Mouse (Mus musculus): ENCODE results near the gene Rtl10. TPM values are rescaled to one million over a fixed set of nuclear protein-coding genes. Genes with fewer than 3 reads are reported as not detected.
A peak's percentile ranks its signal among the peaks of the same experiment; 100 is the strongest.

The Rtl10 gene
- polyA plus RNA-seq, 1 experiment from 2014 or later: 1.1 TPM

GRCm38 (mm10) chr16:18482431-18482830 lies 16.3 kb upstream of the Rtl10 start:
- no peak for ATAC-seq (ENCODE audit: insufficient number of reproducible peaks, low FRiP score)
- Histone ChIP-seq H3K36me3 (peaks cover 7% of the 10 kb centered on the region; the same call in 1 of the 2 replicates), H3K27ac (ENCODE audit: poor library complexity, severe bottlenecking) (no peak overlapping the region), H3K9ac (no peak overlapping the region), H3K9me3 (replicated peaks) (no peaks in the 10 kb centered on the region), H3K4me2 (no peak overlapping the region), H3K4me1 (replicated peaks) (peaks cover 9% of the 10 kb centered on the region), H3K4me3 (no peak overlapping the region), H3K27me3 (replicated peaks) (no peaks in the 10 kb centered on the region)
- WGBS: 86% methylated on average over 3 of the region's 3 CpGs

GRCm38 (mm10) chr16:18483839-18484238 lies 14.9 kb upstream of the Rtl10 start:
- Histone ChIP-seq H3K4me2 (no peak overlapping the region), H3K4me3 (no peak overlapping the region), H3K27ac (ENCODE audit: poor library complexity, severe bottlenecking) (no peak overlapping the region), H3K9ac (no peak overlapping the region), H3K27me3 (replicated peaks) (no peaks in the 10 kb centered on the region), H3K4me1 (replicated peaks) (peaks cover 9% of the 10 kb centered on the region), H3K36me3 (no peaks in the 10 kb centered on the region), H3K9me3 (replicated peaks) (no peaks in the 10 kb centered on the region)
- no peak for ATAC-seq (ENCODE audit: insufficient number of reproducible peaks, low FRiP score)
- 68% methylated on average over 5 of the region's 5 CpGs for whole genome bisulfite sequencing

- 27% methylated on average over 4 of the region's 4 CpGs for WGBS
- H3K36me3 ChIP-seq: no peaks in the 10 kb centered on the region
Observed at GRCm38 (mm10) chr16:18484386-18484785, 14.3 kb upstream of the Rtl10 start.

GRCm38 (mm10) chr16:18484794-18485435 lies 13.8 kb upstream of the Rtl10 start:
- WGBS: 63% methylated on average over 5 of the region's 5 CpGs
- H3K4me1 ChIP-seq (replicated peaks): peaks cover 9% of the 10 kb centered on the region

More at GRCm38 (mm10) chr16:18484386-18484785, 14.3 kb upstream of the Rtl10 start:
- H3K9me3 ChIP-seq (replicated peaks): no peaks in the 10 kb centered on the region
- no peak overlapping the region for H3K4me2 ChIP-seq
- H3K9ac ChIP-seq: peak overlapping the region; percentile 50; the same call in 1 of the 2 replicates
- H3K27me3 ChIP-seq (replicated peaks): no peaks in the 10 kb centered on the region
- H3K27ac ChIP-seq (ENCODE audit: poor library complexity, severe bottlenecking): no peak overlapping the region
- peaks cover 9% of the 10 kb centered on the region for H3K4me1 ChIP-seq (replicated peaks)
- H3K4me3 ChIP-seq: no peak overlapping the region
- no peak for ATAC-seq (ENCODE audit: insufficient number of reproducible peaks, low FRiP score)

GRCm38 (mm10) chr16:18486126-18486525 lies 12.6 kb upstream of the Rtl10 start:
- Histone ChIP-seq H3K27ac (ENCODE audit: poor library complexity, severe bottlenecking) (no peak overlapping the region), H3K27me3 (replicated peaks) (no peaks in the 10 kb centered on the region), H3K4me2 (no peak overlapping the region), H3K4me3 (no peak overlapping the region), H3K9me3 (replicated peaks) (no peaks in the 10 kb centered on the region), H3K4me1 (replicated peaks) (peaks cover 9% of the 10 kb centered on the region), H3K36me3 (no peaks in the 10 kb centered on the region), H3K9ac (no peak overlapping the region)
- no peak for ATAC-seq (ENCODE audit: insufficient number of reproducible peaks, low FRiP score)
- WGBS: 98% methylated on average over 2 of the region's 2 CpGs

More at GRCm38 (mm10) chr16:18484794-18485435, 13.8 kb upstream of the Rtl10 start:
- no peaks in the 10 kb centered on the region for H3K9me3 ChIP-seq (replicated peaks)
- peak overlapping the region; percentile 50; the same call in 1 of the 2 replicates for H3K9ac ChIP-seq
- H3K36me3 ChIP-seq: no peaks in the 10 kb centered on the region
- H3K27ac ChIP-seq (ENCODE audit: poor library complexity, severe bottlenecking): no peak overlapping the region
- H3K4me2 ChIP-seq: no peak overlapping the region
- no peak overlapping the region for H3K4me3 ChIP-seq
- ATAC-seq (ENCODE audit: insufficient number of reproducible peaks, low FRiP score): no peak
- no peaks in the 10 kb centered on the region for H3K27me3 ChIP-seq (replicated peaks)

GRCm38 (mm10) chr16:18490281-18490680 lies 8.4 kb upstream of the Rtl10 start:
- ATAC-seq (ENCODE audit: insufficient number of reproducible peaks, low FRiP score): no peak
- whole genome bisulfite sequencing: 90% methylated on average over 3 of the region's 3 CpGs
- Histone ChIP-seq H3K27me3 (replicated peaks) (no peaks in the 10 kb centered on the region), H3K36me3 (no peaks in the 10 kb centered on the region), H3K9ac (no peak overlapping the region), H3K9me3 (replicated peaks) (0 out of 2 replicates have a peak, but pooled peaks cover 4% of the 10 kb centered on the region), H3K4me3 (no peak overlapping the region), H3K4me1 (replicated peaks) (no peaks in the 10 kb centered on the region), H3K4me2 (no peak overlapping the region), H3K27ac (ENCODE audit: poor library complexity, severe bottlenecking) (no peak overlapping the region)

GRCm38 (mm10) chr16:18490894-18491293 lies 7.8 kb upstream of the Rtl10 start:
- 56% methylated on average over 1 of the region's 1 CpGs for WGBS
- no peak overlapping the region for H3K9ac ChIP-seq
- no peaks in the 10 kb centered on the region for H3K36me3 ChIP-seq
- no peak overlapping the region for H3K4me2 ChIP-seq
- 0 out of 2 replicates have a peak, but pooled peaks cover 4% of the 10 kb centered on the region for H3K9me3 ChIP-seq (replicated peaks)
- H3K4me1 ChIP-seq (replicated peaks): no peaks in the 10 kb centered on the region
- H3K4me3 ChIP-seq: no peak overlapping the region
- no peak for ATAC-seq (ENCODE audit: insufficient number of reproducible peaks, low FRiP score)
- H3K27me3 ChIP-seq (replicated peaks): no peaks in the 10 kb centered on the region
- no peak overlapping the region for H3K27ac ChIP-seq (ENCODE audit: poor library complexity, severe bottlenecking)

- peak overlapping the region; percentile 95 for H3K4me2 ChIP-seq
- peak; percentile 62 for ATAC-seq (ENCODE audit: insufficient number of reproducible peaks, low FRiP score)
- no peaks in the 10 kb centered on the region for H3K27me3 ChIP-seq (replicated peaks)
- H3K9me3 ChIP-seq (replicated peaks): 0 out of 2 replicates have a peak, but pooled peaks cover 4% of the 10 kb centered on the region
- peak overlapping the region; percentile 81 for H3K9ac ChIP-seq
- 13% methylated on average over 6 of the region's 6 CpGs for WGBS
- H3K36me3 ChIP-seq: peaks cover 15% of the 10 kb centered on the region
- H3K4me1 ChIP-seq (replicated peaks): peaks cover 18% of the 10 kb centered on the region
- peak overlapping the region; percentile 69 for H3K4me3 ChIP-seq
- H3K27ac ChIP-seq (ENCODE audit: poor library complexity, severe bottlenecking): peak overlapping the region; percentile 85
Observed at GRCm38 (mm10) chr16:18497865-18498515, 711 bp upstream of the Rtl10 start.

- H3K9ac ChIP-seq: peak overlapping the region; percentile 81
- peak overlapping the region; percentile 69 for H3K4me3 ChIP-seq
- H3K36me3 ChIP-seq: peaks cover 22% of the 10 kb centered on the region
- no peaks in the 10 kb centered on the region for H3K27me3 ChIP-seq (replicated peaks)
- H3K4me1 ChIP-seq (replicated peaks): peaks cover 18% of the 10 kb centered on the region
- peak overlapping the region; percentile 50 for H3K27ac ChIP-seq (ENCODE audit: poor library complexity, severe bottlenecking)
- H3K4me2 ChIP-seq: peak overlapping the region; percentile 95
- 0 out of 2 replicates have a peak, but pooled peaks cover 4% of the 10 kb centered on the region for H3K9me3 ChIP-seq (replicated peaks)
- WGBS: under 1% methylated on average over 24 of the region's 24 CpGs
- ATAC-seq (ENCODE audit: insufficient number of reproducible peaks, low FRiP score): peak; percentile 55
Observed at GRCm38 (mm10) chr16:18498996-18499395, 295 bp downstream of the Rtl10 start.

GRCm38 (mm10) chr16:18501531-18501930 lies 2.8 kb downstream of the Rtl10 start:
- Histone ChIP-seq H3K36me3 (peaks cover 22% of the 10 kb centered on the region), H3K9me3 (replicated peaks) (no peaks in the 10 kb centered on the region), H3K4me3 (no peak overlapping the region), H3K4me1 (replicated peaks) (peaks cover 18% of the 10 kb centered on the region), H3K27ac (ENCODE audit: poor library complexity, severe bottlenecking) (no peak overlapping the region), H3K9ac (no peak overlapping the region), H3K27me3 (replicated peaks) (no peaks in the 10 kb centered on the region), H3K4me2 (no peak overlapping the region)
- ATAC-seq (ENCODE audit: insufficient number of reproducible peaks, low FRiP score): no peak
- 91% methylated on average over 6 of the region's 6 CpGs for WGBS

GRCm38 (mm10) chr16:18503566-18504342 lies 5.1 kb downstream of the Rtl10 start:
- WGBS: 92% methylated on average over 14 of the region's 14 CpGs
- ATAC-seq (ENCODE audit: insufficient number of reproducible peaks, low FRiP score): no peak
- H3K27ac ChIP-seq (ENCODE audit: poor library complexity, severe bottlenecking): no peak overlapping the region

More at GRCm38 (mm10) chr16:18503566-18504342, 5.1 kb downstream of the Rtl10 start:
- no peaks in the 10 kb centered on the region for H3K9me3 ChIP-seq (replicated peaks)
- no peak overlapping the region for H3K9ac ChIP-seq
- H3K4me2 ChIP-seq: no peak overlapping the region
- peaks cover 22% of the 10 kb centered on the region for H3K36me3 ChIP-seq
- no peak overlapping the region for H3K4me3 ChIP-seq
- H3K27me3 ChIP-seq (replicated peaks): peaks cover 6% of the 10 kb centered on the region; the same call in 1 of the 2 replicates
- peaks cover 14% of the 10 kb centered on the region for H3K4me1 ChIP-seq (replicated peaks)

All from heart, embryonic 12.5 days (tissue).